ENCODE assay signal across 8 mouse cellular contexts in genomic region chr14:54686063-54686521, GRCm38 (mm10). TPM values are rescaled to one million over a fixed set of nuclear protein-coding genes. Genes with fewer than 3 reads are reported as not detected.
DNase-seq lines count a peak whose midpoint lies in the region; ATAC-seq and TF ChIP-seq lines count a peak whose summit lies in the region.

Gene 1700123O20Rik, plus strand, starts transcription at chr14:54686216.

- no peak for TF ChIP-seq CTCF in spleen, adult 2 months (IDR thresholded peaks at IDR 0.05; ENCODE audit: extremely low read depth, insufficient read depth, insufficient read length, insufficient replicate concordance)
- no peak for TF ChIP-seq CTCF in bone marrow macrophage, adult 2 months (IDR thresholded peaks at IDR 0.05; ENCODE audit: low read depth, low read length)

- peak within 1 kb of the TSS; percentile 98 for H3K4me3 ChIP-seq in spleen, adult 2 months (ENCODE audit: extremely low read depth, insufficient read depth, insufficient read length)
- H3K4me3 ChIP-seq in bone marrow macrophage, adult 2 months (ENCODE audit: insufficient read depth, low read length): peak within 1 kb of the TSS; percentile 79
- H3K4me3 ChIP-seq in forebrain, embryonic 16.5 days (replicated peaks; ENCODE audit: low read length): peak within 1 kb of the TSS; percentile 92
- H3K4me3 ChIP-seq in liver, embryonic 12.5 days: peak within 1 kb of the TSS; percentile 81
- peak within 1 kb of the TSS; percentile 75 for H3K4me3 ChIP-seq in neural tube, embryonic 15.5 days (replicated peaks)

- peak; percentile 67 to 72 for DNase-seq in spleen, adult 2 months (ENCODE audit: low read depth in 1 of 2, low spot score in 2 of 2)
- DNase-seq in spleen, adult 18-20 months: no peak
- DNase-seq in cerebellum, adult 8-10 months: no peak

- no peaks in the 10 kb centered on the region for H3K9me3 ChIP-seq in forebrain, embryonic 16.5 days (ENCODE audit: control insufficient read depth, low read length)
- no peaks in the 10 kb centered on the region for H3K9me3 ChIP-seq in liver, embryonic 12.5 days (replicated peaks)
- no peaks in the 10 kb centered on the region for H3K9me3 ChIP-seq in neural tube, embryonic 15.5 days (replicated peaks)

- peak within 1 kb of the TSS; percentile 90 for H3K9ac ChIP-seq in forebrain, embryonic 16.5 days (replicated peaks; ENCODE audit: low read depth, low read length)
- H3K9ac ChIP-seq in liver, embryonic 12.5 days: peak within 1 kb of the TSS; percentile 88
- peak within 1 kb of the TSS; percentile 95 for H3K9ac ChIP-seq in neural tube, embryonic 15.5 days (replicated peaks)

- H3K27me3 ChIP-seq in spleen, adult 2 months (ENCODE audit: control insufficient read depth, insufficient read depth, low read length): no peaks in the 10 kb centered on the region
- no peaks in the 10 kb centered on the region for H3K27me3 ChIP-seq in forebrain, embryonic 16.5 days (replicated peaks; ENCODE audit: control insufficient read depth, insufficient read depth, low read length)
- no peaks in the 10 kb centered on the region for H3K27me3 ChIP-seq in liver, embryonic 12.5 days (replicated peaks)
- H3K27me3 ChIP-seq in neural tube, embryonic 15.5 days (replicated peaks): no peaks in the 10 kb centered on the region

- under 1% methylated on average over 41 of the region's 41 CpGs for WGBS in spleen, adult 2 months
- under 1% methylated on average over 41 of the region's 41 CpGs for WGBS in forebrain, embryonic 16.5 days
- under 1% methylated on average over 41 of the region's 41 CpGs for WGBS in liver, embryonic 12.5 days (ENCODE audit: insufficient replicate concordance)
- under 1% methylated on average over 41 of the region's 41 CpGs for WGBS in neural tube, embryonic 15.5 days

- peak within 1 kb of the TSS; percentile 98 for H3K27ac ChIP-seq in spleen, adult 2 months (ENCODE audit: insufficient read depth, low read length)
- H3K27ac ChIP-seq in bone marrow macrophage, adult 2 months (ENCODE audit: insufficient read depth, low read depth, low read length): peak within 1 kb of the TSS; percentile 90
- H3K27ac ChIP-seq in forebrain, embryonic 16.5 days (ENCODE audit: low read length): peak within 1 kb of the TSS; percentile 94
- H3K27ac ChIP-seq in liver, embryonic 12.5 days: peak within 1 kb of the TSS; percentile 99
- peak within 1 kb of the TSS; percentile 98 for H3K27ac ChIP-seq in neural tube, embryonic 15.5 days (replicated peaks)

- peak within 1 kb of the TSS; percentile 92 for H3K4me2 ChIP-seq in forebrain, embryonic 16.5 days (ENCODE audit: low read length)
- peak within 1 kb of the TSS; percentile 82 for H3K4me2 ChIP-seq in liver, embryonic 12.5 days
- H3K4me2 ChIP-seq in neural tube, embryonic 15.5 days: peak within 1 kb of the TSS; percentile 76

- peak; percentile 35; the same call in 1 of the 2 replicates for TF ChIP-seq POLR2A in spleen, adult 2 months (IDR thresholded peaks at IDR 0.05; ENCODE audit: low read depth, low read length)
- 0 out of 2 replicates have a peak, but pooled peaks have one; percentile 22 for TF ChIP-seq POLR2A in bone marrow macrophage, adult 2 months (IDR thresholded peaks at IDR 0.05; ENCODE audit: borderline replicate concordance, low read depth, low read length)

- ATAC-seq in forebrain, embryonic 16.5 days: peak; percentile 65
- ATAC-seq in inflammation-experienced regulatory T-cells, adult 6 months: peak; percentile 39
- ATAC-seq in liver, embryonic 12.5 days: peak; percentile 85
- peak; percentile 81 for ATAC-seq in neural tube, embryonic 15.5 days (ENCODE audit: low FRiP score)

- peaks cover 15% of the 10 kb centered on the region for H3K36me3 ChIP-seq in spleen, adult 2 months (ENCODE audit: control insufficient read depth, insufficient read depth, low read length)
- peaks cover 13% of the 10 kb centered on the region; the same call in 1 of the 2 replicates for H3K36me3 ChIP-seq in forebrain, embryonic 16.5 days (ENCODE audit: control insufficient read depth, insufficient read depth)
- H3K36me3 ChIP-seq in liver, embryonic 12.5 days: peaks cover 59% of the 10 kb centered on the region
- H3K36me3 ChIP-seq in neural tube, embryonic 15.5 days: peaks cover 32% of the 10 kb centered on the region

- no peaks in the 10 kb centered on the region; the same call in 1 of the 2 replicates for H3K4me1 ChIP-seq in spleen, adult 2 months (ENCODE audit: control insufficient read depth, insufficient read depth, insufficient read length)
- peaks cover 8% of the 10 kb centered on the region for H3K4me1 ChIP-seq in bone marrow macrophage, adult 2 months (ENCODE audit: control insufficient read depth, insufficient read depth, low read length)
- H3K4me1 ChIP-seq in forebrain, embryonic 16.5 days (replicated peaks; ENCODE audit: control insufficient read depth, insufficient read depth, low read length): peaks cover 29% of the 10 kb centered on the region
- H3K4me1 ChIP-seq in liver, embryonic 12.5 days: peaks cover 49% of the 10 kb centered on the region
- H3K4me1 ChIP-seq in neural tube, embryonic 15.5 days: peaks cover 42% of the 10 kb centered on the region

RNA-seq across cellular contexts. Expression of gene 1700123O20Rik, which starts in this region (rescaled TPM):
- polyA plus RNA-seq in spleen, adult 2 months (2012; rRNA removed): 32.9 and 66.9 TPM in 2 replicates
- polyA plus RNA-seq in bone marrow macrophage, adult 2 months (2012; ENCODE audit: insufficient read depth, insufficient read length, missing spikeins): 30.2 and 32.8 TPM in 2 replicates
- 72.8 and 76.3 TPM in 2 replicates for polyA plus RNA-seq in forebrain, embryonic 16.5 days (2015; fragmentation: Nextera tagmentation; extraction: Ambion mirVana)
- 10 to 100 TPM; 87.2 to 94.2 (median 92.9) TPM for polyA plus RNA-seq in inflammation-experienced regulatory T-cells, adult 6 months (2017; shearing (Covaris generic))
- 51.6 and 53.9 TPM in 2 replicates for polyA plus RNA-seq in liver, embryonic 12.5 days (2016; fragmentation: Nextera tagmentation; extraction: Ambion mirVana)
- polyA plus RNA-seq in neural tube, embryonic 15.5 days (2015; fragmentation: Nextera tagmentation; extraction: Ambion mirVana): 72.2 and 72.3 TPM in 2 replicates

Comparison
In these comparisons a context has a peak if more than half of its experiments do, and no peak if none do; other contexts are left out.
1. DNase-seq: peak in spleen, adult 2 months (2 of 2); none in spleen, adult 18-20 months (0 of 2) and cerebellum, adult 8-10 months (single experiment).
2. Peak in every context shown above with its lines, with median percentiles within 50 percentile points of each other: H3K27ac ChIP-seq, H3K4me3 ChIP-seq, ATAC-seq, H3K4me2 ChIP-seq and H3K9ac ChIP-seq.